Mouse (Mus musculus) skeletal muscle tissue, adult 2 months (tissue): Measurements from ENCODE around the gene Add2.

ENCODE experiments used
- DNase-seq: peaks from one replicate; pipeline ENCODE4 v3.0.0-alpha.2; 2012; ENCODE audit warnings: low read depth, low spot score

The Add2 gene

DNA sequence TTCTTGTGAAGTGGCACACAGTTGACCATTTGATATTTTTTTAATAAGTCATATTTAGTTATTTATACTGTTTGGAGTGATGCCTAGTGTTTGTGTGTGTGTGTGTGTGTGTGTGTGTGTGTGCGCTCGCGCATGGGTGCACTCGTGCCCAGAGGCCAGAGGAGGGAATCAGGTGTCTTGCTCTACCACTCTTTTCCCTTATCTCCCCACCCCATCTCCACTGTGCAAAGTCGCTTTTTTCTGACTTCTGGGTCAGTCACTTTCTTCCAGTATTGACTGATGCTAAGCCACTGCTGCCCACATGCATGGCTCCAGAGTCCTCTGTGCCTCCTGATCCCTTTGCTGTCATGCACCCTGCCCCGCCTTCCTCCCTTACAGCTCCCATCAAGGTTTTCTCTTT, 112.8 kb downstream of the Add2 start:
- no peak for DNase-seq

DNA sequence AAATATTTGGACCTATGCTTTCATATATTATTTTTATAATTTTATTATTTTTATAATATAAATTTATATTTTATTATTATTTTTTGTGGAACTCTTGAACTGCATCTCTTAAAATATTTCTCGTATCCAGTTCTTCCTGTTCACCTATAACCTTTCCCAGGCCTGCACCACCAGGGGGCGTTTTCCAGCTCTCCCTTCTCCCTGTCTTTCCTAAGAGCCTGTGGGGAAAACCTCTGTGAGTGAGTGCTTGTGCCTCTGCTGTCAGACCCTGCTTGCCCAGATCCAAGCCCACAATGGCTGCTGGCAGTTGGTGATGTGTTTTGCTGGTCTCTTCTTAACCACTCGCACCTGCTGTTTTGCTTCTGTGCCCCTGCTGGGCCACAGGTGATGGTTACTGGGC, 113.3 kb downstream of the Add2 start:
- DNase-seq = peak; percentile 23

DNA sequence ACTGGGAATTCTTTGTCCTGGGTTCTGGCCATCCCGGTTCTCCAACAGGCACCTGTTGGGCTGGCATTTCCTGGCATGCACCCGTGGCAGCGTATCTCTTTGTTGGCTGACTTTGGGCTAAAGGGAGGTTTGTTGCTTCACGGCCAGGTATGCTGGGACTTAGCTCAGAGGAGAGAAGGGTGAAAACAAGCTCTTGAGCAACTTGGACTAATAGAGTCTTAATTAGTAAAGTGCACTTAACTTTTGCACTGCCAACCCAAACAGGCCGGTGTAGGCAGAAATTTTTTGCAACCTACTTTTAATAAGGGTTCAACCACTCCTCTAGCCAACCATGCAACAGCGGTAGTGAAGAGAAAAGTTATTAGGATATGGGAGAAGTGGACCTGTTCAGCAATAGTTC, 116.5 kb downstream of the Add2 start:
- no peak for DNase-seq

DNA sequence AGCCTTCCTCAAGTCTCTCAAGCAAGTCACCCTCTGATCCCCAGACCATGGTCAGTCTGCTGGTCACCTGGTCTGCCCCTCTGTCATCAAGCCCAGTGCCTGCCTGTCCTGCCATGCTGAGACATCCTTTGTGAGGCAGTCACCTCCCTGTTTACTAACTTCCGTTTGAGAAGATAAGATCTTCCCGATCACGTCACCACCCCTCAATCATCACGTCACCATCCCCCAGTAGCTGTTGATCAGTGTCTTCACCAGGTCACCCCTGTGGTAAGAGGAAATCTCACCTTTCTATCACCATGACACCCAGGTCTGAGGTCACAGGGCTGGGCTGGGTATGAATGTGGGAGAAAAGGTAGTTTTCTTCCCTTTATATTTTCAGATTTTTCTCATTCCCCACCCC, 120.0 kb downstream of the Add2 start:
- no peak for DNase-seq

DNA sequence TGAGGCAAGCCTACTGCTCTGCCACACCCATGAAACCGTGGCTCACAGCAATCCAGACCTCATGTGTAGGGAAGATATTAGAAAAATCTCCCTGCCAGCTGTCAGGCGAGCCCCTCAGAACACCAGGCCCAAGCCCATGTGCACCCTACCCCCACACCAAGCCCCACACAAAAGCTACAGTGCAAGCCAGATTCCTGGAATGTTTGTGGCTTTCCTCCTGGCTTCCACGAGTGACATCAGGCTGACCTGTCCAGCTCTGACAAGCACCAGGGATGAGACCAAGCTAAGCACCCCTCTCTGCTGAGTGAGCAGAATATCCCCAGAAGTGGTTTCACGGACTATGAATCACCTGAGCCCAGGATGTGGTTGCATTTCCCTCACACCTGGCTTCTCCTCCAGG, 120.5 kb downstream of the Add2 start:
- no peak for DNase-seq

DNA sequence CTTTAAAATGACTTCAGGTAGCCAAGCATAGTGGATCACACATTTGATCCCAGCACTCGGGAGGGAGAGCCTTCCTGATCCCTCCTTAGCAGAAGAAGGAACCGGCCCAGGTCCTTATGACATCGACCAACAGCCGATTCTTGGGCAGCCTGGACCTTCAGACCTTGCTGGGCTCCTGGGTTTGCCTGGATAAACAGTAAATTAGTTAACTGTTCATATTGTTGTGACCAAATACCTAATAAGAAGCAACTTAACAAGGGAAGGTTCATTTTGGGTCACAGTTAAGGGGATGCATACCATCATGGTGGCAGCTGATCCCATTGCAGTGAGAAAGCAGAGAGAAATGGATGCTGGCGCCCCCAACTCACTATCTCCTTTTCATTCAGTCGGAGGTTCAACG, 124.2 kb downstream of the Add2 start:
- no peak for DNase-seq

DNA sequence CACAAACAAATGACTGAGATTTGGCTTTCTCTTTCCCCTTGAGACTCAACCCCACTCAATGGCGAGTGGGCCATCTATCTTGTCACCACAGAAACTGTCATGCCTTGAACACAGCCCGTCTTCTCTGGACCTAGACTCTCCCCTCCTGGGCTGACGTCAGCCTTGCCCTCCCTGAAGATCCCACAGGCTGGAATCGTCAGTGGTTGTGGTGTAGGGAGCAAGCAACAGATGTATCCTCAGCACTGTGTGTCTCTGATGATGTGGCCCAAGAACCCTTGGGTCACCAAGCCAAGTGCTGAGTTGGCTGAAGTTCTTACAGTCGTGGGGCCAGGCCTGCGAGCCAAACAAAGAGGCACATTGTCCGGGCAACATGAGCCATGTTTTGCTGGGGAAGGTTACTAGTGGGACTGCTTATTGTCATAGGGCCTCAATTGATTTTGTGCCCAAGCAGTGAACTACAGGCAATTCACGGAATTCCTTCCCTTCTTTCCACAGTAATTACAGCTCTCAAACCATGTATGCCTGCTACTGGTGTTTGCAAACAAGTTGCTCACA, 125.0 kb downstream of the Add2 start:
- peak; percentile 49 for DNase-seq

DNA sequence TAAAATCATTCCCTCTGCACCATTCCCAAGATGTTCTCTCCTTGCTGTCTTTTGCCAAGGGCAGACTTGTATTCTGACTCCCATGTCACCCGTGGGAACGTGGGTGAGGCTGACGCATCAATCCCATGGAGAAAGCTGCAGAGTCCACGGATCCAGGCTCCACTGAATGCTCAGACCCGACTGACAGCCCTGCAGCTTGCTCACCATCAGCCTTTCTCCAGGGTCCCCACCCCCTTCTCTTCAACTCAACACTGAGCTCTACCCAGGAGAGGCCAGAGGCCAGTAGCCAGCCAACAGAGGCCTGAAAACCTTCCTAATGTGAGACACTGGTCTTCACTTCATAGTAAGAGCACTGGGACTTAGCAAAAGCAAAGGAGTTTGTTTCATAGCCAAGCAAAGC, 125.5 kb downstream of the Add2 start:
- DNase-seq = peak; percentile 7

DNA sequence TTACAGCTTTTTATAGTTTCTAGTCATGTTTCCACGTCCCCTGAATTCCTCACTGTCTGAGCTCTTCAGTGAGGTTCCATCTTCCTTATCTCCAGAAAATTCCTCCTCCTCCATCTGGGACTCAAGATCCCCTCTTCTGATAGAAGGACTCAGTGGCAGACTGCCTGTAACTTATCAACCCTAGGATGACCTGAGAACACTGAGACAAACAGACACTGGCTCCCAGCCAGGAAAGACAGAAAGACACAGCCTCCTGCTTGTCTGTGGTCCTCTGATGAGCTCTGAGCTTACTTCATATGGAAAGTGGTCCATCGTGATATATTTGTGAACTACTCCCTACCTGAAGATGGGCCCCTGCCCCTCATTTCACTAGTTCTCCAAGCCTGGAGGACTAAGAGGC, 126.0 kb downstream of the Add2 start:
- no peak for DNase-seq

DNA sequence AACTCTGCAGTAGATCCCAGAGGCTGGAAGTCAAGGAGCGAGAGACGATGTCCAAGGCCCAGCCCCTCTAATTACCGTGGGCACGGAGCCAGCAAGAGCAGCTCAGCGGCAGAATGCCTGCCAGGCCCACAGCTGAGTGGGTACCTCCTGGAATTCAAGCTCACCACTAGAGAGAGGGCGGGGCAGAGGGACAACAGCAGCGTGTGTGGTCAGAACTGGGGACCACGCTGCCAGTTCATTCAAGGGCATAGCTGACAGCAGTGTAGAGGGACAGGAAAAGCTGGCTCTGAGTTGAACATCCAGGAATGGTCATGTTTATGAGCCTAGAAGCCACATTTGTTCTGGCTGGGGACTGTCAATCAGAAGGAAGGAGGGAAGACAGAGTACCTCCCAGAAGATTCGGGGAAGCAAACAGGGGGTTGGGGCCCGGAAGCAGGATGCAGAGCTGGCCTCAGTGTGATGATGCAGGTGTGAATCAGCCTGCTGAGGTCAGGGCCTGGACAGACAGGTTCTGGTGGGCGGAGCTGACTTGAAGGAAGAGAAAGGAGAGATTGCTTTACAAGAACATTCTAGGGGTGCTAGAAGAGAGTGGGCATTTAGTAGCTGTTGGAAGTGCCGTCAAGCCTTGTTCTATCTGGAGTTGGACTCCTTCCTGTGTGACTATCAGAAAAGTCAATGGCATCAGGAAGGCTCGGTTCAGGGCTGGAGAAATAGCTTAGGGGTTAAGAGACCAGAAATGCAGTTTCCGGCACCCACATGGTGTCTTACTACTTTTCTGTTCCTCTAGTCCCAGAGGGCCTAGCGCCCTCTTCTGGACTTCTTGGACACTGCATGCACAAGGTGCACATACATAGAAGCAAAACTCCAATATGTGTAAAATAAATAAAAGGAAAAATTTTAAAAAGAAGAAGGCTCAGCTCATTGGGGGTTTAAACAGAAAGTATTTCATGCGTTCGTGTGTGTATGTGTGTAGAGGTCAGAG, 129.1 kb downstream of the Add2 start:
- DNase-seq = no peak

DNA sequence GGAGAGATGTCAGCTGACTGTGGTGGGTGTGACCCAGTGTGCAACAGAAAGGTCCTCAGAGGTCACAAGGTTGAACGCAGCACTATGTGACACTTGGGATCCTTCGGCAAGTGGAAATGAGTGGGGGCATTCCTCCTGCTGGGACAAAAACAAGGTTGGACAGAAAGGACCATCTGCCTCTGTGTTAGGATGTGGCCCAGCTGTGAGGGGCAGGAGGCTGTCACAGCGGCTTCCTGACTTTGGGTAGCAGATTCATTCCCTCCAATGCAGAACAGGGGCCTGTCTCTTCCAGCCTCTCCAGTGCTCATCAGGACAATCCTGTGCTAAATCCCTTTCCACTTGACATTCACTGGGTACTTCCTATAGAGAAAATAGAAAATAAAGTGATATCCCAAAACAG, 132.4 kb downstream of the Add2 start:
- DNase-seq = no peak

DNA sequence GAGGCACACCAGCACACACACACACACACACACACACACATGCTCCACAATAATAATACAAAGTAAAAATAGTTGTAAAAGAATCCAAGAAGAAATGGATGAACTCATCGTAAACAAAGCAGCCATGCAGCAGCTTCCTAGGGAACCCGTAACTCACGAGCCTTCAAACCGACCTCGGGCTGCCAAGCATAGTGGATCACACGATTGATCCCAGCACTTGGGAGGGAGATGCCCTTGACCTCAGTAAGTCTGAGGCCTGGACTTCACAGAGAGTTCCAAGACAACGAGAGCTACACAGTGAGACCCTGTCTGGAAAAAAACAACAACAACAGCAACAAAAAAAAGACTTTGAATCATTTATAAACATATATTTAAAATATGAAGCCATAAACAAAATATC, 133.1 kb downstream of the Add2 start:
- DNase-seq = no peak

DNA sequence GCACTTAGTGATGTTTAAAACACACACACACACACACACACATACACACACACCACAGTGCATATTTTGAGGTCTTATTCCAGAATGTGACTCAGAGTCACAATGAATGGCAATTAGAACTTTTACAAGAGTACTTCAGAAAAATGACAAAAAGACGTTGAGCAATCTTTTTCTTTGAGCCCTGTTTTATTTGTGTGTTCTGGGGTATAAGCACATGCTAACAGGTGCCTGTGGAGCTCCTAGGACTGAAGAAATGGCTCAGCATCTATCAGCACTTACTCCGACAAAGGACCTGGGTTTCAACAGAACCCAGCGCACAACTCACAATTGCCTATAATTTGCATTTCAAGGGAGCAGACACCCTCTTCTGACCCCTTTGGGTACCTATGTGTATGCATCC, 135.5 kb downstream of the Add2 start:
- no peak for DNase-seq

DNA sequence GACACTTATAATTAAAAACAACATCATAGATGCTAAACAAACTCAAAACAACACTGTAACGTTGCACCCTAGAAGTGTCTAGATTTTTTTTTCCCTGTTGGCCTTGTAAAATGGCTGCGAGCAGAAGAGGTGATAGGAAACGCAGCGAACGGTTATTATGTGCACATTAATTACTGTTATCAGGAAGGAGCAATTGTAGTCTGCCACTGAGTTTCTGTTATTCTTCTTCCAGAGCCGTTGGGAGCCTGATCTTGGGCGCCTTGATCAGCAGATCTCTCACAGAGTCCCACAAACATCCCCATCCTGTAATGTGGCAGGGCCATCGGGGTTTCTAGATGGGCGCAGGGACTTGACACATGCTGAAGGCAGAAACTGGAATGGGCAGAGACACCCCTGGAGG, 137.9 kb downstream of the Add2 start:
- DNase-seq = no peak

DNA sequence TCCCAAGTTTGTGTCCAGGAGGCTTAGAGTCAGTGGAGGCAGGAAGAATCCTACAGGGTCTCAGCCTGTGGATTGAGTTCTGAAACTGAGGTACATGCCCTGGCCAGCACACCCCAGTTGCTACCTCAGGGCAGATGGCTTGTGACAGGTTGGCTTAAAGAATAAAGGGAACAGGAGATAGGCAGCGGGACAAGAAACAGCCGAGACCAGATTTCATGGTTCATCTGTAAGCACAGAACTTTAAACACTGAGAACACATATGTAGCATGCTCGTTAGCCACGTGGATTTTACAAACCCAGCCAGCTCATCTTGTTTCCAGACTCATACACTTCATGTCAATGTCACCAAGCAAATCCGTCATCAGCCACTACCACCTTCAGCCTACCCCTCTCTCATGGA, 139.4 kb downstream of the Add2 start:
- no peak for DNase-seq

DNA sequence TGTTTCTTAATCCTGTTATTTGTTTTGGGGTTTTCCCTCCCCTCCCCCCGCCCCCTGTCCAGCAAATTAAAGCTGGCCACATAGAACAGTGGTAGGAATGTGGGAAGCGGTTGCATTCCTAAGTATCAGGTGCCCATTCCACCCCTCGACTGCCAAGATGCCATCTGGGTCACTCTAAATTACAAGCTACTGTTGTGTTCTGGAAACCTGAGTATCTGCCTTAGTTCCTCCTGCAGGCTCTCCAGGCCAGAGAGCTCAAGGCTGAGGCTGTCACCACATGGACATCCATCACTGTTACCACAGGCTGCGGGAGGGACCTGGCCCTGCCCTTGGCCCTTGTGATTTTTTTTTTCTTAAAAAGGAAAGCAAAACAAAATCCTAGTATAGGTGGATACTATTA, 140.7 kb downstream of the Add2 start:
- DNase-seq = no peak
